Mouse (Mus musculus): ENCODE measurements around the gene Rad23b. TPM values are rescaled to one million over a fixed set of nuclear protein-coding genes. Genes with fewer than 3 reads are reported as not detected.
A peak's percentile ranks its signal among the peaks of the same experiment; 100 is the strongest.
"Not testable (repeated sequence)": the region's sequence is repeated elsewhere in the genome, so short reads cannot be mapped to it uniquely, and the experiment has no call there.

The Rad23b gene
- polyA plus RNA-seq, 1 experiment: 153 TPM

DNA sequence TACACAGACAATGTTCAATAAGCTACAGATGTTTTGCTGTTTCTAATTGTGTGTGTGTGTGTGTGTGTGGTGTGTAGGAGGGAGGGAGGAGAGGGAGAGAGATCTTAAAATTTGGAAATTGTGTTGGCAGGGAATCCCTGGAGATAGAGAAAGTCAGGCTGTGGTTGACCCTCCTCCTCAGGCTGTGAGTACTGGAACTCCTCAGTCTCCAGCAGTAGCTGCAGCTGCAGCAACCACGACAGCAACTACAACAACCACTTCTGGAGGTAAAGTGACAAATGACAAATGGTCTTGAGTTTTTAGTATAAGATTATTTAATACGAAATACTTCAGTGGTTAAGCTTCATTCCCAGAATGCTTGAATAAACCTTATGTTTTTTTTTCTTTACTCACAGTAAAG is 32.5 kb downstream of the Rad23b start:
- peaks cover 2% of the 10 kb centered on the region; the same call in 1 of the 2 replicates for H3K4me1 ChIP-seq (ENCODE audit: control insufficient read depth, insufficient read depth, low read length)
- no peak overlapping the region for H3K4me3 ChIP-seq (ENCODE audit: insufficient read depth, low read length)
- TF ChIP-seq POLR2A (IDR thresholded peaks at IDR 0.05; ENCODE audit: extremely low read depth, insufficient read depth, low read length) (no peak), CTCF (IDR thresholded peaks at IDR 0.05; ENCODE audit: extremely low read depth, insufficient read depth, low read length) (no peak)
- no peak overlapping the region for H3K27ac ChIP-seq (ENCODE audit: insufficient read depth, low read length)

DNA sequence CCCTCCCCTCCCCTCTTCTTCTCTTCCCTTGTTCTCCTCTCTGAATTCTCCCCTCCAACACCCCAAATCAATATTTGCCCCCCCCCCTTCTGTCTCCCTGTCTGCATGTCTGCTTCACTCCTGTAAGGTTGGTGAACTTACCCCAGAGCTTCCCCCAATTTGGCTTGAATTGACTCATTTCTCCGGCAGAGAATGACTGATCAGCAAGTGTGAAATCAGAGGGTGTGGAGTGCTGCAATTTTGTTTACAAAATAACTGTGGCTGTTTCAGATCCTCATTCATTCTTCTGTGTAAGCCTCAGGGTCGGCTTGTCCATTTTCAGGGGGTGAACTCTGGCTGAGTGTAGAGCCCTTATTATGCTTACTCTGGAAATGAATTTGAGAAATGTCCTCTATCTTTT is 36.9 kb downstream of the Rad23b start:
- Histone ChIP-seq H3K4me1 (ENCODE audit: control insufficient read depth, insufficient read depth, low read length) (peaks cover 2% of the 10 kb centered on the region; the same call in 1 of the 2 replicates), H3K4me3 (ENCODE audit: insufficient read depth, low read length) (no peak overlapping the region), H3K27ac (ENCODE audit: insufficient read depth, low read length) (no peak overlapping the region)
- TF ChIP-seq CTCF (IDR thresholded peaks at IDR 0.05; ENCODE audit: extremely low read depth, insufficient read depth, low read length) (no peak), POLR2A (IDR thresholded peaks at IDR 0.05; ENCODE audit: extremely low read depth, insufficient read depth, low read length) (no peak)

DNA sequence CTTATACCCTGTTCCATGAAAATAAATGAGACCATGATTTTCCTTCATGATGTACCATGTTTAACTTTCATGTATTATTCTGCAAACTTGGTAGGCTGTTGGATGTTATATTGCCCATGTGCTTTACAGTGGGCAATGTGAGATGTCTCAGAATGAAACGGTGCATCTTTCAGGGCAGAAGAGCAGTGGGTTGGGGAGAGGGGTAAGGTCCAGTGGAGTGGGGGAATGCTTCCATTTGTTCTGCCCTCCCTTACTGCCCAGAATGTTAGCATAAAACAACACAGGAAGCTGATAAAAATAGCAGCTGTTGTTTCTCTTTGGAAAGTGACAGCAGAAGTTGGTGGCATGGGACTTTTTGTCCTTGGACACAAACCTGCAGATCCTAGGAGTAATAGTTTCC is 41.6 kb downstream of the Rad23b start:
- H3K27ac ChIP-seq (ENCODE audit: insufficient read depth, low read length): no peak overlapping the region
- H3K4me1 ChIP-seq (ENCODE audit: control insufficient read depth, insufficient read depth, low read length): no peaks in the 10 kb centered on the region
- TF ChIP-seq CTCF (IDR thresholded peaks at IDR 0.05; ENCODE audit: extremely low read depth, insufficient read depth, low read length) (no peak), POLR2A (IDR thresholded peaks at IDR 0.05; ENCODE audit: extremely low read depth, insufficient read depth, low read length) (no peak)
- H3K4me3 ChIP-seq (ENCODE audit: insufficient read depth, low read length): no peak overlapping the region

DNA sequence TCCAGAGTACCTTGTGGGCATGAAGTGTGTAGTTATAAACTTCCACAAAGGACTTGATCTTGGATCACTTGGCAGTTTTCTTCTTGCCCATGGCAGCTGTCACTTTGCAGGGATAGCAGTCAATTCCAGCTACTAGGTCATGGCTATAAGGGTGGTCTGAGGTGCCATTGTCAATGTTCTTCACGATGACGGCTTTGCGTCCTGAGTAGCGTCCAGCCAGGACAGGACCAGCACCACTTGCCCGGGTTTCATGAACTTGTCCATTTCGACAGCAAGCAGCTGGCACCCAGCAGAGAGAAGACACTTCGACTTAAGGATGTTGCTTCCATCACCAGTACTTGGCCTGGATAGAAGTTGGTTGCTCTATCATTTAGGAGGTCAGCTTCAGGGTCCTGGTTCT is 42.6 kb downstream of the Rad23b start:
- Histone ChIP-seq H3K4me1 (ENCODE audit: control insufficient read depth, insufficient read depth, low read length) (no peaks in the 10 kb centered on the region), H3K27ac (ENCODE audit: insufficient read depth, low read length) (no peak overlapping the region), H3K4me3 (ENCODE audit: insufficient read depth, low read length) (no peak overlapping the region)
- no peak for TF ChIP-seq POLR2A (IDR thresholded peaks at IDR 0.05; ENCODE audit: extremely low read depth, insufficient read depth, low read length)
- TF ChIP-seq CTCF (IDR thresholded peaks at IDR 0.05; ENCODE audit: extremely low read depth, insufficient read depth, low read length): no peak

DNA sequence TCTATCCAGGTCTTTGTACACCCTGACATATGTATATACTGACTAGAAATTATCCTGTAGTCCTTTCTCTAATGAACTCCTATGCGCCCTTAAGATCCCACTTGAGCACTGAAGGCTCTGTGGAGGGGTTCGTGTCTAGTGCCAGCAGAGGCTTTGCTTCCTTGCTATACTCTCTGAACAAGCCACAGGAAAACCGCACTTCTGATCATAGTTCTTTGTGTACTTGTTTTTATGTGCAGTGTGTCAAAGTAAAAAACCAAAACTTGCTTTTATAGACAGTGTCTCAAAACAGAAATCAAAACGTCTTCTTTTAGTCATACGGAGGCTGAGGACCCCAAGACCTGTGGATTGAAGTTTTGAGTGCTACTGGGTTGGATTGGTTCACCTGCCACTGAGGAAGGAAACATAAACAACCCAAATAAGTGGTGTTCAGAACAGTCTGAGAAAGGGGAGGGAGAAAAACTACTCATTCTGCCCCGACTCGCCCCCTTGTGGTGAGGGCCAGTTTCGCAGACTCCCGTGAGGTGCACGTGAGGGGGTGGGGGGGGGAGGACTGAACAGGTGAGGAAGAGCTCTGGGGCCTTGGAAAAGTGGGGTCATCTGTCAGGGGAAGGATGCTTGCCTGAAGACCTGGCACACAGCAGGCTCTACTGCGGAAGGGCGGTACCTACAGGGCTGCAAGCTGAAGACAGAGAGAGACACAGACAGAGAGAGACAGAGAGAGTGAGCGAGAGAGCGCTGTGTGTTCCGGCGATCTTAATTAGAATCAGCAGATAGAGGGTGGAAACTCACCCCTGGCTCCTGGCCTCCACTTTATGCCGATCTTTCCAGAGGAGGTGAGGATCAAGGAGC is 48.3 kb downstream of the Rad23b start:
- H3K4me3 ChIP-seq (ENCODE audit: insufficient read depth, low read length): no peak overlapping the region
- H3K27ac ChIP-seq (ENCODE audit: insufficient read depth, low read length): no peak overlapping the region
- H3K4me1 ChIP-seq (ENCODE audit: control insufficient read depth, insufficient read depth, low read length): no peaks in the 10 kb centered on the region
- peak; percentile 46; the same call in 1 of the 2 replicates for TF ChIP-seq CTCF (IDR thresholded peaks at IDR 0.05; ENCODE audit: extremely low read depth, insufficient read depth, low read length)
- no peak for TF ChIP-seq POLR2A (IDR thresholded peaks at IDR 0.05; ENCODE audit: extremely low read depth, insufficient read depth, low read length)

DNA sequence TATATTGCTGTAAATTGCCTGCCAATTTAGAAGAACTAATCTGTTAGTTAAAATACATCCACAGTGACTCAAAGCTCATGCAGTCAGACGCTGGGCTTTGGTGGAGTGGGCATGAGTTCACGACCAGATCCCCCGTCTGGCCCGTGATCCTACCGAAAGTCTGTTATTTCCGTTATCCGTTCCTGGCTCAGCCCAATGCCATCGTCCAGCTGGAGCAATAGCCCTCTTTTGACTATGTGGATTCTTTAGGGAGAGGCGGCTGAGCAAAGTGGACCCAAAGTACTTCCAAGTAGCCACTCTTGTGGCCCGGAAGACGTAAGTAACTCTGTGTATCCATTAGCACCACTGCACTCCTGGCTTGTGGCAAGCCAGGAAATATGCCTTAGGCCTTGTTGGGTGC is 49.1 kb downstream of the Rad23b start:
- H3K4me1 ChIP-seq (ENCODE audit: control insufficient read depth, insufficient read depth, low read length): no peaks in the 10 kb centered on the region
- H3K4me3 ChIP-seq (ENCODE audit: insufficient read depth, low read length): no peak overlapping the region
- H3K27ac ChIP-seq (ENCODE audit: insufficient read depth, low read length): no peak overlapping the region
- no peak for TF ChIP-seq CTCF (IDR thresholded peaks at IDR 0.05; ENCODE audit: extremely low read depth, insufficient read depth, low read length)
- no peak for TF ChIP-seq POLR2A (IDR thresholded peaks at IDR 0.05; ENCODE audit: extremely low read depth, insufficient read depth, low read length)

DNA sequence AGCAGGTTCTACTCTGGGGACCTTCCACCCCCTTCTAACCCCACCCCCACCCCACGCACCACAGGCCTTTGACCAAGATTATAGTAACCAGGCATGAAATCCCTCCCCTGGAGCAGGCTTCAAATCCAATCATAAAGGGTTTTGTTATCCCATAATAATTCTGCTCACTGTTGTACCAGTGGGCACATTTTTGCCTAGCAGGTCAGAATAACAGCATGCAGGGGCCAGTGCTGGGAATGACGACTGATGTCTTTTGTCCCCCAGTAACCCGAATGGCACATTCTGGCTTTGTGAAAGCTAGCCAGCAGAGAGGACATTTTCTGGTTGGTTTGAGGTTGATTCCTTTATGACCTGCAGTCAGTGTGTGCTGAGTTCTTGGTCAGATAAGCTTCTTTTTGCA is 55.5 kb downstream of the Rad23b start:
- no peak for TF ChIP-seq CTCF (IDR thresholded peaks at IDR 0.05; ENCODE audit: extremely low read depth, insufficient read depth, low read length)
- no peak overlapping the region for H3K4me3 ChIP-seq (ENCODE audit: insufficient read depth, low read length)
- no peak overlapping the region for H3K27ac ChIP-seq (ENCODE audit: insufficient read depth, low read length)
- peaks cover 2% of the 10 kb centered on the region; the same call in 1 of the 2 replicates for H3K4me1 ChIP-seq (ENCODE audit: control insufficient read depth, insufficient read depth, low read length)

DNA sequence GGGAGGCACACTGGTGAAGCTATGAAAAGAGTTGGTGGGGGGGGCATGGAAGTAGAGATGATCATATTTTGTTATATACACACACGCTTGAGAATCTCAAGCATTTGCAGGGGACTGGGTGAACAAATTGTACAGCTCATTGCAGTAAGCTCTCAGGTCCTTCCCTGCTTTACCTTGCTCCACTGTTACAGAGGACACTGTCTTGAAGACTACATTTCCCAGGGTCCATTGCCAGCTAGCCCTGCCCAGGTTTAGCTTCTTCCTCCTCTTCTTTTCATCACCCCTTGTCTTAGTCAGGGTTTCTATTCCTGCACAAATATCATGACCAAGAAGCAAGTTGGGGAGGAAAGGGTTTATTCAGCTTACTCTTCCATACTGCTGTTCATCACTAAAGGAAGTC is 56.7 kb downstream of the Rad23b start:
- TF ChIP-seq CTCF (IDR thresholded peaks at IDR 0.05; ENCODE audit: extremely low read depth, insufficient read depth, low read length) (no peak), POLR2A (IDR thresholded peaks at IDR 0.05; ENCODE audit: extremely low read depth, insufficient read depth, low read length) (no peak)
- peaks cover 2% of the 10 kb centered on the region; the same call in 1 of the 2 replicates for H3K4me1 ChIP-seq (ENCODE audit: control insufficient read depth, insufficient read depth, low read length)
- no peak overlapping the region for H3K27ac ChIP-seq (ENCODE audit: insufficient read depth, low read length)
- H3K4me3 ChIP-seq (ENCODE audit: insufficient read depth, low read length): no peak overlapping the region

DNA sequence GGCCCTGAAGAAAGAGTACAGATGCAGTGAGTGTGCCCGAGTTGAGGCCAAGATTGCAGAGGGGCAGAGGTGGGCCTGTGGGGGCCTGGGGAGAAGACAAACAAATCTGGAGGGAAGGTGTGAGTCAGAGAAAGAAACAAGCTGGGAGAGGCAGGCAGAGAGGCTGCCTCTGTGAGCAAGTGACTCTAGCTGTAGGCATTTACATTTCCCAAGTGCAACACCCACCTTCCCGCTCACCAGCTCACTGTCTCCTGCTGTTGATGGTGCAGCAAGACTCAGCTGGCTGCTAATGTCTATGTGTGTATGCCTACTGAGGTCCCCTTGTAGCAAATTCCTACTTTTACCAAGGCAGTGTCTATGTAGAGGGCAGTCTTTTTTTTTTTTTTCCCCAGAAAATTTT is 58.2 kb downstream of the Rad23b start:
- peaks cover 2% of the 10 kb centered on the region; the same call in 1 of the 2 replicates for H3K4me1 ChIP-seq (ENCODE audit: control insufficient read depth, insufficient read depth, low read length)
- no peak overlapping the region for H3K27ac ChIP-seq (ENCODE audit: insufficient read depth, low read length)
- H3K4me3 ChIP-seq (ENCODE audit: insufficient read depth, low read length): no peak overlapping the region
- TF ChIP-seq CTCF (IDR thresholded peaks at IDR 0.05; ENCODE audit: extremely low read depth, insufficient read depth, low read length) (no peak), POLR2A (IDR thresholded peaks at IDR 0.05; ENCODE audit: extremely low read depth, insufficient read depth, low read length) (no peak)

DNA sequence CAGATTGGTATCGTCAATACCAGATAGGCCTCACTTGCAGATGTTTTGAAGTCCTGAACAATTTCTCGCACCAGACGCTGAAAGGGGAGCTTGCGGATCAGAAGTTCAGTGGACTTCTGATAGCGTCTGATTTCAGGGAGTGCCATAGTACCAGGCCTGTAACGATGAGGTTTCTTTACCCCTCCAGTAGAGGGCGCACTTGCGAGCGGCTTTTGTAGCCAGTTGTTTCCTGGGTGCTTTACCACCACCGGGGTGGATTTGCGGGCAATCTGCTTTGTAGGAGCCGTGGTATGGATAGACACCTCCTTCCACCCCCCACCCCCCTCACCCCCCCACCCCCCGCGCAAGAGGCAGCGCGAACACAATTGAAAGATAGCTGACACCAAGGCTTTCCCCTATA is 59.2 kb downstream of the Rad23b start:
- H3K4me3 ChIP-seq (ENCODE audit: insufficient read depth, low read length): no peak overlapping the region
- H3K4me1 ChIP-seq (ENCODE audit: control insufficient read depth, insufficient read depth, low read length): peaks cover 2% of the 10 kb centered on the region; the same call in 1 of the 2 replicates
- TF ChIP-seq POLR2A (IDR thresholded peaks at IDR 0.05; ENCODE audit: extremely low read depth, insufficient read depth, low read length) (no peak), CTCF (IDR thresholded peaks at IDR 0.05; ENCODE audit: extremely low read depth, insufficient read depth, low read length) (no peak)
- H3K27ac ChIP-seq (ENCODE audit: insufficient read depth, low read length): no peak overlapping the region

DNA sequence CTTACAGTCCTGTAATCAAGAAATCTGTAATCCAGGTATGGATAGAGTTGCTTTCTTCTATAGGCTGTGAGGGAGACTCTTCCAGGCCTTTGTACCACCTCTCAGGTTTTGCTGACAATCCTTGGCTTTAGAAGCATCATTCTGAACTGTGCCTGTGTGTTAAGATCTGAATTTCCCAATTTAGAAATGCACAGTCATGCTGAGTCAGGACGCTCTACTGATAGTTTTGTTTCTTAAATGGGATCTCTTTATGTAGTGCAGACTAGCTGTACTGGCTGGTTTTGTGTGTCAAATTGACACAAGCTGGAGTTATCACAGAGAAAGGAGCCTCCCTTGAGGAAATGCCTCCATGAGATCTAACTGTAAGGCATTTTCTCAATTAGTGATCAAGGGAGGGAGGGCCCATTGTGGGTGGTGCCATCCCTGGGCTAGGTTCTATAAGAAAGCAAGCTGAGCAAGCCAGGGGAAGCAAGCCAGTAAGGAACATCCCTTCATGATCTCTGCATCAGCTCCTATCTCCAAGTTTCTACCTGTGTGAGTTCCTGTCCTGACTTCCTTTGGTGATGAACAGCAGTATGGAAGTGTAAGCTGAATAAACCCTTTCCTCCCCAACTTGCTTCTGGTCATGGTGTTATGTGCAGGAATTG is 59.9 kb downstream of the Rad23b start:
- not testable (repeated sequence) for H3K4me1 ChIP-seq (ENCODE audit: control insufficient read depth, insufficient read depth, low read length); H3K4me3 ChIP-seq (ENCODE audit: insufficient read depth, low read length); H3K27ac ChIP-seq (ENCODE audit: insufficient read depth, low read length)
